Mouse (Mus musculus) heart, embryonic 14.5 days (tissue): Measurements from ENCODE around the gene Nrap. TPM values are rescaled to one million over a fixed set of nuclear protein-coding genes. Genes with fewer than 3 reads are reported as not detected.

Experiments
- ATAC-seq: fragments of 200-750 bp; cut with Nextera tagmentation; 2 replicates; pipeline ENCODE4 v1.8.0; 2017; ENCODE audit warnings: low read depth, moderate TSS enrichment; ENCODE audit not compliant: insufficient number of reproducible peaks, insufficient read depth, low FRiP score
- H3K27ac ChIP-seq, 2 experiments: fragments of 200-500 bp in 1 of 2; fragments of 300-500 bp in 1 of 2; sonication (generic) in 1 of 2; replicated peaks in 1 of 2; 2 replicates each; pipeline ENCODE4 v1.5.1; 2012 to 2014; ENCODE audit warnings: low read depth in 2 of 2, low read length in 2 of 2, control low read depth in 1 of 2, mild to moderate bottlenecking in 1 of 2, mixed read lengths in 1 of 2; ENCODE audit not compliant: control insufficient read depth in 1 of 2, insufficient read depth in 1 of 2
- H3K27me3 ChIP-seq: fragments of 300-500 bp; sonication (generic); 2 replicates; pipeline ENCODE4 v1.6.1; 2014; ENCODE audit warnings: mild to moderate bottlenecking, low read length, control low read depth; ENCODE audit not compliant: control insufficient read depth, insufficient read depth
- H3K36me3 ChIP-seq: fragments of 300-500 bp; sonication (generic); 2 replicates; pipeline ENCODE4 v1.6.1; 2014; ENCODE audit warnings: mild to moderate bottlenecking, control low read depth, low read length, mixed read lengths; ENCODE audit not compliant: control insufficient read depth, insufficient read depth
- H3K4me1 ChIP-seq, 2 experiments: fragments of 200-500 bp in 1 of 2; fragments of 300-500 bp in 1 of 2; sonication (generic) in 1 of 2; 2 replicates each; pipeline ENCODE4 v1.6.1; 2012 to 2014; ENCODE audit warnings: low read length in 2 of 2, control low read depth in 1 of 2, mixed read lengths in 1 of 2; ENCODE audit not compliant: control insufficient read depth in 2 of 2, insufficient read depth in 2 of 2
- H3K4me2 ChIP-seq: fragments of 300-500 bp; sonication (generic); 2 replicates; pipeline ENCODE4 v1.6.1; 2014; ENCODE audit warnings: mild to moderate bottlenecking, low read length
- H3K4me3 ChIP-seq, 2 experiments: fragments of 200-500 bp in 1 of 2; fragments of 300-500 bp in 1 of 2; sonication (generic) in 1 of 2; 2 replicates each; pipeline ENCODE4 v1.5.1; 2012 to 2014; ENCODE audit warnings: low read length in 2 of 2, mild to moderate bottlenecking in 2 of 2, control low read depth in 1 of 2, low read depth in 1 of 2, moderate library complexity in 1 of 2; ENCODE audit not compliant: control insufficient read depth in 1 of 2, insufficient read depth in 1 of 2
- H3K9ac ChIP-seq: fragments of 300-500 bp; sonication (generic); 2 replicates; pipeline ENCODE4 v1.6.1; 2014; ENCODE audit warnings: mild to moderate bottlenecking, low read length
- H3K9me3 ChIP-seq: fragments of 300-500 bp; sonication (generic); 2 replicates; pipeline ENCODE4 v1.6.1; 2016; ENCODE audit warnings: low read length, control low read depth; ENCODE audit not compliant: control insufficient read depth
- WGBS: fragments of 180-500 bp; shearing (Covaris S2); extraction: QIAGEN DNeasy Blood & Tissue Kit; methylation state at CpG from one replicate; pipeline ENCODE4 v1.1.7; 2014; 5-methylcytosine and 5-hydroxymethylcytosine counted together
- polyA plus RNA-seq: library from polyadenylated mRNA; unstranded; fragments of >200 nt; fragmentation: Nextera tagmentation; extraction: Ambion mirVana; gene quantifications from 2 replicates; pipeline ENCODE4 v1.2.1, GENCODE M21; 2014

The Nrap gene
- polyA plus RNA-seq, 1 experiment from 2014 or later = 35.6 TPM

DNA sequence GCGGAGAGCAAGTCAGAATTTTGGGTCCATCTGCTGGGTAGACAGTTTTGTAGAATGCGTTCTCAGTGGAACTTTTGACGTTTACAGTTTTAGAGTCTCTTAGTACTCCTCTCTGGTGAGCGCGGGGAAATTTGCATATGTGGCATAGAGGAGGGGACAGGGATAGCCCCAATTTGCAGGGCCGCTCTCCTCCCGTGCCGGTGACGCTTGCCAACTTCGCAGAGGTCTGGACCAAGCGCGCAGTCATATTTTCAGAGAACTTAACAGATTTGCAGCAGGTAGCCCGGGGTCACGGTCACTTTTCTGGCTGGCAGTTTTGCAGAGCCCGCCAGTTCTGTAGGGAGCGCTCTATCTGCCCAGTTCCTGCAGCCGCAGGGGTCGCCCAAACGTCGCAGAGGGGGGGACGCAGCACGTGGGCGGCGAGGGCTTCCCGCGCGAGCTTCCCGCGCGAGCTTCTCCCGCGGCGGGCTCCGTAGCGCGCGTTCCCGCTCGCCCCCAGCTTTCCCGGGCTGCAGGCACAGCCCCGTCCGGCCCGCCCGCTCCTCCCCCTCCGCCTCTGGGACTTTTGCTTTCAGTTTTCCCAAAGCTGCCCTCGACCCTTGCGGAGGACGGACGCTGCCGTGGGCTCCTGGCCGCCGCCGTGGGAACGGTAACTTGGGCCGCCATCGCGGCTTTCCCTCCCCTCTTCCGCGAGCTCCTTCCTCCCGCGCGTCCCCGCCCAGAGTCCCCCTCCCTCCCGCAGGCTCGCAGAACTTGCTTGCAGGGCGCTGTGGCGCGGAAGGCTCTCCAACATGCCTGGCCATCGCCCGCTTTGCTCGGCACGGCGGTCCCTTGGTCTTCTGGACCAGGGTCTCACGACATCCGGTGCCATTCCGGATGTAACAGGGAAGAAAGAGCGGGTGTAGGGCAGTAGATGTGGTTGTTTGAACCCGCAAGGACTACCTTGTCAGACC, 7.1 kb upstream of the Nrap start, which contains the start of gene Casp7:
Gene Casp7 (plus strand): TSS at position 461 of the 953 bp plus-strand sequence.
- Histone ChIP-seq H3K4me1 (peaks cover 22 to 28% of the 10 kb centered on the region in 2 experiments), H3K4me2 (peak within 1 kb of the TSS; percentile 77), H3K9me3 (no peaks in the 10 kb centered on the region), H3K9ac (peak within 1 kb of the TSS; percentile 89), H3K27me3 (no peaks in the 10 kb centered on the region), H3K36me3 (peaks cover under 1% of the 10 kb centered on the region; the same call in 1 of the 2 replicates), H3K27ac (peak within 1 kb of the TSS; percentile 76 to 90), H3K4me3 (peak within 1 kb of the TSS; percentile 62 to 67)
- 2% methylated on average over 77 of the region's 78 CpGs for WGBS
- peak; percentile 36 for ATAC-seq

DNA sequence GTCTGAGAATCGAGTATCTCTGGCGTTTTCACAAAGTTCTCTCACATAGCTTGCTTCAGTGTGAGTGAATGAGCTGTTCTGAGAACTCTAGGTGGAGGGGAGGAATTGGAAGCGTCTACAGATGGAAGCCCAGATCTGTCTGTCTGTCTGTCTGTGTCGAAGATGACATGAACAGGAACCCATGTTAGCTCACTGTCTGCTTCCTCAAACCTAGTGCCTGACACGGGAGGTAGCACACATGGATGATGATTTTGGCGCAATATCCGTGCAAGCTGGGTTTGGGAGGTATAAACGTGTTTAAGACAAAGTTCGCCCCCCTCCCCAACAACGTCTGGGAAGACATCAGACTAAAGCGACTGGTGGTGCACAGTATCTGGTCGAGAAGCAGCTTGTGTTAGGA, 6.4 kb upstream of the Nrap start:
- H3K27me3 ChIP-seq = no peaks in the 10 kb centered on the region
- H3K4me1 ChIP-seq = peaks cover 29 to 32% of the 10 kb centered on the region in 2 experiments
- H3K9ac ChIP-seq = peak overlapping the region; percentile 89
- no peaks in the 10 kb centered on the region for H3K9me3 ChIP-seq
- peak overlapping the region; percentile 62 to 67 for H3K4me3 ChIP-seq
- 45% methylated on average over 12 of the region's 12 CpGs for WGBS
- peak overlapping the region in 1 of 2 experiments; percentile 90; a peak in 1 of 4 replicates for H3K27ac ChIP-seq
- H3K36me3 ChIP-seq = no peaks in the 10 kb centered on the region
- no peak for ATAC-seq
- peak overlapping the region; percentile 77 for H3K4me2 ChIP-seq

GRCm38 (mm10) chr19:56395183-56395935, 5.5 kb upstream of the Nrap start:
- Histone ChIP-seq H3K4me2 (no peak overlapping the region), H3K9me3 (no peaks in the 10 kb centered on the region), H3K9ac (no peak overlapping the region), H3K4me3 (no peak overlapping the region), H3K27ac (no peak overlapping the region), H3K36me3 (no peaks in the 10 kb centered on the region), H3K4me1 (peaks cover 36 to 38% of the 10 kb centered on the region in 2 experiments), H3K27me3 (no peaks in the 10 kb centered on the region)
- 84% methylated on average over 16 of the region's 16 CpGs for WGBS
- ATAC-seq = no peak

DNA sequence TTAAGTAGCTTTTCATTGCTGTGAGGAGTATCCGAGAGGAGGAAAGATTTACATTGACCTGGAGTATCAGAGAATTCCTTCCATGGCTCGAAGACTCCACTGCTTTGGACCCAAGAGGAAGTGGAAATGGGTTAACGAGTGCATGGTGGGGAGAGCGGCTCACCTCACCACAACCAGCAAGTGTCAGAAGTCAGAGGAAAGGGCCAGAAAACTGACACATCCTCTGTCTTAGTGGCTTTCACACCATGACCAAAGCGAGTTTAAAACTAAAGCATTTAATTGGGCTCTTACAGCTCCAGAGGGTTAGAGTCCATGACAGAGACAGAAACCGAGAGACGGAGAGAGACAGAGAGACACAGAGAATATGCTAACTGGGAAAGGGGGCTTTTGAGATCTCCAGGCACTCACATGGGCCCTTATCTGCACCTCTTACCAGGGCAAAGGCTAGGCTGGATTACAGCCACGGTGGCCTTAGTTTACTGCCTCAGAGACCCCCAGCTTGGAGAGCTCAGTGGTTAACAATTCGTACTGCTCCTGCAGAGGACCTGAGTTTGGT, 3.6 kb upstream of the Nrap start:
- no peak overlapping the region for H3K4me2 ChIP-seq
- no peak for ATAC-seq
- H3K9ac ChIP-seq = no peak overlapping the region
- no peaks in the 10 kb centered on the region for H3K9me3 ChIP-seq
- H3K4me3 ChIP-seq = no peak overlapping the region
- H3K4me1 ChIP-seq = peaks cover 32 to 38% of the 10 kb centered on the region in 2 experiments
- H3K36me3 ChIP-seq = no peaks in the 10 kb centered on the region
- H3K27ac ChIP-seq = no peak overlapping the region
- H3K27me3 ChIP-seq = no peaks in the 10 kb centered on the region
- 72% methylated on average over 9 of the region's 9 CpGs for WGBS

DNA sequence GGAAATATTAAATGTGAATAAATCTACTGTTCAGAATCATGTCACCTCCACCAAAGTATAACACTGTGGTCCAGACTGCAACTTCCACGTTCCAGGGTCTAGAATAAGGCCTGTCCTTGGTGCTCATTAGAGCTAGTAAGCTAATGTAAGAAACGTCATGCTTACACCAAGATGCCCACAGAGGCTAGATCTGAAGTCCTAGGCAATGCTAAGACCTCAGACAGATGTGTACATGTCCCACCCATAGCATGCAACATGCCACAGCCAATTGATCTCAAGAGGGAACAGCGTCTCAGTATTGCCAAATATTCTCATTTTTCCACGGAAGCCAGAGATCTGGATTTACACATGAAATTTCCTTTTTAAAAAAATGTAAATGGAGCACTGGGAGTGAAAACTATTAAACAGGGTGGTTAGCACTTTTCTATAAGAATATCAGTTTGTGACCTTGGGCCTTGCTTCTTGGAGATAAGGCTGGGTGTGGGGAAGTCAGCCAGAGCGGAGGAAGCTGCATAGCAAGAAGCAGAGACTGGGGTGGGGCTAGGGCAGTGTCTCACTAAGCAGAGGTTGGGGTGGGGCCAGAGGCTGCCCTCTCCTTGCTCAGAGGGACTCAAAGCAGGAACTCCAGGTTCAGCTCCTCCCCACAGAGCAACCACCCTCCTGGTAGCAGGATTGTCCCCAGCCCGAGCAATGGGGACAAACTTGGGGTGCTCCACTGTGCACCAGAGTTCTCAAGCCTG, 1.6 kb upstream of the Nrap start:
- no peak for ATAC-seq
- Histone ChIP-seq H3K9ac (peak overlapping the region; percentile 12; the same call in 1 of the 2 replicates), H3K4me1 (peaks cover 20 to 34% of the 10 kb centered on the region in 2 experiments), H3K9me3 (no peaks in the 10 kb centered on the region), H3K4me2 (no peak overlapping the region), H3K4me3 (no peak overlapping the region), H3K27ac (0 out of 4 replicates have a peak overlapping the region, but pooled peaks of 1 of the 2 experiments have one; percentile 7), H3K36me3 (peaks cover 9% of the 10 kb centered on the region), H3K27me3 (no peaks in the 10 kb centered on the region)
- 66% methylated on average over 6 of the region's 6 CpGs for WGBS

DNA sequence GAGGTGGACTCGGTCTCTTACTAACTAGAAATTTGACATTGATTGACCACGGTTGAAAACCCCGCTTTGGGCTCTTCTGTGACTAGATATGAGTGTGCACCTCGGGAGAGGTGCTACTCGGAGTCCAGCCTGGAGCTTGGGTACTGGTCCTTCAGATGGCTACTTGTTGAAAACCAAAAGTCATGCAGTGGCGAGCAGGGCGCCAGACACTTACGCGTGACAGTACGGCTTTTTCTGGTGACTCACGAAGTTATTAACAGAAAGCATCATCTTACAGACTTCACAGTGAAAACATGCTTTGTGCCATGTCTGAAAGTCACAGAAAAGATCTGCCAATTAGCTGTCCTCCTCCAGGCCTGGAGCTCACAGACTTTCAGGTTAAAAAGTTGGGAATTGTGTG, 661 bp downstream of the Nrap start:
- no peak for ATAC-seq
- peak overlapping the region; percentile 88 for H3K9ac ChIP-seq
- no peaks in the 10 kb centered on the region for H3K27me3 ChIP-seq
- H3K27ac ChIP-seq = peak overlapping the region; percentile 84 to 95
- peak overlapping the region; percentile 45 to 60 for H3K4me3 ChIP-seq
- no peaks in the 10 kb centered on the region for H3K9me3 ChIP-seq
- WGBS = 53% methylated on average over 11 of the region's 11 CpGs
- peaks cover 13 to 31% of the 10 kb centered on the region in 2 experiments for H3K4me1 ChIP-seq
- peaks cover 29% of the 10 kb centered on the region for H3K36me3 ChIP-seq
- H3K4me2 ChIP-seq = peak overlapping the region; percentile 62
